Mouse (Mus musculus) liver, embryonic 15.5 days (tissue): ENCODE measurements around the gene Mthfd2l. TPM values are rescaled to one million over a fixed set of nuclear protein-coding genes. Genes with fewer than 3 reads are reported as not detected.

Source experiments
- ATAC-seq: fragments of 200-750 bp; cut with Nextera tagmentation; 2 replicates; pipeline ENCODE4 v1.8.0; 2017; ENCODE audit warnings: moderate number of reproducible peaks, mild to moderate bottlenecking, moderate library complexity; ENCODE audit not compliant: insufficient read depth
- H3K27ac ChIP-seq: fragments of 300-500 bp; sonication (generic); replicated peaks from 2 replicates; pipeline ENCODE4 v1.5.1; 2015; ENCODE audit warnings: mild to moderate bottlenecking, inconsistent platforms
- H3K27me3 ChIP-seq: fragments of 300-500 bp; sonication (generic); 2 replicates; pipeline ENCODE4 v1.6.1; 2015; ENCODE audit warnings: mild to moderate bottlenecking, inconsistent platforms
- H3K36me3 ChIP-seq: fragments of 300-500 bp; sonication (generic); replicated peaks from 2 replicates; pipeline ENCODE4 v1.6.1; 2015; ENCODE audit warnings: moderate library complexity, mild to moderate bottlenecking, inconsistent platforms
- H3K4me1 ChIP-seq: fragments of 300-500 bp; sonication (generic); replicated peaks from 2 replicates; pipeline ENCODE4 v1.6.1; 2015; ENCODE audit warnings: inconsistent platforms
- H3K4me2 ChIP-seq: fragments of 300-500 bp; sonication (generic); 2 replicates; pipeline ENCODE4 v1.6.1; 2015; ENCODE audit warnings: moderate library complexity, mild to moderate bottlenecking, inconsistent platforms
- H3K4me3 ChIP-seq: fragments of 300-500 bp; sonication (generic); replicated peaks from 2 replicates; pipeline ENCODE4 v1.5.1; 2015; ENCODE audit warnings: mild to moderate bottlenecking, inconsistent platforms
- H3K9ac ChIP-seq: fragments of 300-500 bp; sonication (generic); 2 replicates; pipeline ENCODE4 v1.6.1; 2015; ENCODE audit warnings: moderate library complexity, mild to moderate bottlenecking, inconsistent platforms
- H3K9me3 ChIP-seq: fragments of 300-500 bp; sonication (generic); replicated peaks from 2 replicates; pipeline ENCODE4 v1.6.1; 2016; ENCODE audit warnings: inconsistent platforms
- whole genome bisulfite sequencing: fragments of 180-500 bp; shearing (Covaris S2); methylation state at CpG from one replicate; pipeline ENCODE4 v1.1.7; 2015; ENCODE audit warnings: mixed read lengths; ENCODE audit not compliant: insufficient replicate concordance; 5-methylcytosine and 5-hydroxymethylcytosine counted together
- polyA plus RNA-seq: library from polyadenylated mRNA; unstranded; fragments of >200 nt; fragmentation: Nextera tagmentation; extraction: Ambion mirVana; gene quantifications from 2 replicates; pipeline ENCODE4 v1.2.1, GENCODE M21; 2015

Gene Mthfd2l
- polyA plus RNA-seq, 1 experiment from 2014 or later: 6.7 TPM

DNA sequence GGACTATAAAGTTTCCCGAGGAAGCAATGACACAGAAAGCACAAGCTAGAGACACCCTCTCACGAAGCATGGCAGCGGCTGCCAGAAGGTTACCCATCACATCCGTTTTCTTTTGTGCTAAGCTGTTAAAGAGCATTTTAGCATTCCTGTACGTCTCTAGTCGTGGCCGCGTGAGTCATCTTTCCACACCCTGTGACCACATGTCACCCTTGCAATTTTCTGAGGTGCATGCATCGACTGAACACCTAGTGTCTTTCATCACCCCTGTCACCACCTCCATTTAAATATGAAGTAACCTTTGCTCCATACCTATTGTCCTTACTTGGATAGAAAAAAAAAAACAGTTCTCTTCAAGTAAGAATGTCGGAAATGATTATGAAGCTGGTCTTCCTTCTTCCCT lies 84.3 kb downstream of the Mthfd2l start:
- Histone ChIP-seq H3K9me3 (no peaks in the 10 kb centered on the region), H3K9ac (no peak overlapping the region), H3K4me2 (no peak overlapping the region), H3K27me3 (no peaks in the 10 kb centered on the region), H3K27ac (no peak overlapping the region), H3K4me3 (no peak overlapping the region), H3K4me1 (no peaks in the 10 kb centered on the region), H3K36me3 (no peaks in the 10 kb centered on the region)
- 72% methylated on average over 10 of the region's 10 CpGs for WGBS
- no peak for ATAC-seq

DNA sequence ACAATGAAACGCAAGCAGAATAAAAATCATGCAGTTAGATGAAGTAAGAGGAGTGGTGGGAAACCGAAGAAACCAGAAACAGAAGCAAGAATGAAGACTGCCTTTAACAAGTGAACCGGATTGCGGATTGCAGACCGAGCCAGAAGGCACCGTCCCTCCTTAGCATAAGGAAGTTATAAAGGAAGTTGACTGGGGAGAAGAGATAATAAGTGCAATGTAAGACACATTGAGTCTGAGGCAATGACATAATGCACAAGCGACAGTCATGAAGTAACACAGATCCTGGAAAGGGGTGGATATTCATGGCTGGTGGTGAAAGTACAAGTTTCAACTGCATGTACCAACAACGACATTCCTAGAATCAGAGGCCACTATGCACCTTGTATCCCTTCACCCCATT lies 92.2 kb downstream of the Mthfd2l start:
- H3K4me1 ChIP-seq: no peaks in the 10 kb centered on the region
- no peaks in the 10 kb centered on the region for H3K9me3 ChIP-seq
- H3K36me3 ChIP-seq: no peaks in the 10 kb centered on the region
- no peak overlapping the region for H3K4me2 ChIP-seq
- no peak for ATAC-seq
- WGBS: 21% methylated on average over 8 of the region's 8 CpGs
- no peaks in the 10 kb centered on the region for H3K27me3 ChIP-seq
- H3K4me3 ChIP-seq: no peak overlapping the region
- no peak overlapping the region for H3K27ac ChIP-seq
- H3K9ac ChIP-seq: no peak overlapping the region

DNA sequence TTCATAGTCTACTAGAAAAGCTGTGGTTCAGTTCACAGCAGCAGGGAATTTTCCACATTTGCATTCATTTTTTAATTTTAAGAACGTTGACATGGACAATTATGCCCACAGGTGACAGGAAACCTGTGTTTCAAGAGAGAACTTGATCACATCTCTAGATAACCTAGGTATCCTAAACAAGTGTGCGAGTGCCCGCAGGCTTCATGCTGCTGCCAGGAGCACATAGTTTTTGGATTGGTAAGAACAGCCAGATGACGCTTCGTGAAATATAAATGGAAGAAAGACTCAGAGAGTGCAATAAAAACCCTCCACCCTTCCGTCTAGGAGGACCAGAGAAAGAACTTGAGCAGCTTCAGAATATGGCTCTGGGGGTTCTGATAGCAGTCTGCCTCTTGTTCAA lies 96.2 kb downstream of the Mthfd2l start, which contains the start of gene Epgn:
Gene Epgn (plus strand): TSS at position 301 of the 400 bp plus-strand sequence.
- Histone ChIP-seq H3K36me3 (no peaks in the 10 kb centered on the region), H3K4me1 (no peaks in the 10 kb centered on the region), H3K4me3 (no peak within 1 kb of the TSS), H3K4me2 (no peak within 1 kb of the TSS), H3K9ac (no peak within 1 kb of the TSS), H3K27ac (no peak within 1 kb of the TSS), H3K9me3 (no peaks in the 10 kb centered on the region), H3K27me3 (no peaks in the 10 kb centered on the region)
- ATAC-seq: no peak
- 65% methylated on average over 6 of the region's 6 CpGs for WGBS

DNA sequence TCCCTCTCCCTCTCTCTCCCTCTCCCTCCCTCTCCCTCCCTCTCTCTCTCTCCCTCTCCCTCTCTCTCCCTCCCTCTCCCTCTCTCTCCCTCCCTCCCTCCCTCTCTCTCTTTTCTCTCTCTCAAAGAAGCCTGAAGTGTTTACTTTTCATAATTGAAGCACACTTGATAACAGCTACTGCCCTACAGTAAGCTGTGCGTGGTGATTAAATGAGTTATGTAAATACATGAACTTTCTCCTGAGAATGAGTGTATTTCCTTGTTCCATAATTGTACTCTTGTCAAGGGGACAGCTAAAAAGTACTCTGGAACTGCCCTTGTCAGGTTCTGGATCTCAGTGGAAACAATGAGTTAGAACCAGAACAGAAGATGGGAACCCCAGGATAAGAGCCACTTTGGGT lies 96.9 kb downstream of the Mthfd2l start:
- WGBS: 38% methylated on average over 1 of the region's 1 CpGs
- ATAC-seq: no peak
- Histone ChIP-seq H3K36me3 (no peaks in the 10 kb centered on the region), H3K4me1 (no peaks in the 10 kb centered on the region), H3K9ac (no peak overlapping the region), H3K4me2 (no peak overlapping the region), H3K27me3 (no peaks in the 10 kb centered on the region), H3K9me3 (no peaks in the 10 kb centered on the region), H3K27ac (no peak overlapping the region), H3K4me3 (no peak overlapping the region)

DNA sequence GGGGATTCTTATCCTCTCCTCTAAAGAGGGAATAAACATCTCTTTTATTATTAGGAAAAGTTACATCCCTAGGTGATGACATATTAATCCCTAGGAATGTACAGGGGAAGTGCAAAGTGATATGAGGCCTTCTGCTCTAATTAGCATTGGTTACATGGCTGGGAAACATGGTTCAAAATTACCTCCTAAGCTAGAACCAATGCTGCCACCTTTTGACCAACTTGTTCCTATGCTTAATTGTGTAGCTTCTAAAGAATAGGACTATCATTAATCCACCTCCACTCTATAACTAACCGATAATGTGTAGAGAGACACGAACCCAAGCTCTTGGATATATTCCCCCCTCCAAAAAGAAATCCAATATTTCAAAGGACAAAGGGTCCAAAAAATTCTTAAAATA lies 99.7 kb downstream of the Mthfd2l start:
- Histone ChIP-seq H3K4me2 (no peak overlapping the region), H3K4me3 (no peak overlapping the region), H3K4me1 (no peaks in the 10 kb centered on the region), H3K27me3 (no peaks in the 10 kb centered on the region), H3K27ac (no peak overlapping the region), H3K9ac (no peak overlapping the region), H3K9me3 (no peaks in the 10 kb centered on the region), H3K36me3 (no peaks in the 10 kb centered on the region)
- ATAC-seq: no peak
- 52% methylated on average over 2 of the region's 2 CpGs for WGBS

DNA sequence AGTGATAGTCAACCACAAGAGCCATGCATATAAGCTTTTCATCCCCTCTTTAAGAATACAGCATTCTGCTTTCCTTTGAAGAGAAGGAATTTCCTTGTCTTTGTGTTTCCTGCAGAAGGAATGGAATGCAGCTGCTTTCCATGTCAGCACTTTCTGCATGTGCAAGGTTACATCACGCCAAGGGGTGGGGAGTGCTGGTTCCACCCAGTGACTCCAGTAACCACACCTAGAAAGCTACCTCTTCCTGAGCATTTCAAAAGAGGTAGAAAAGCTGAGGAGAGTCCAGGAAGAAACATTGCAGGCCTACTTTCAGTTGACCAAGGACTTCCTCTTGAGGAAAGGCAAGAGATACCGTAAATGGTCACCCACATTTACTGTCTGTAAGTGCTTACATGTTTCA lies 104.4 kb downstream of the Mthfd2l start:
- ATAC-seq: no peak
- Histone ChIP-seq H3K9ac (no peak overlapping the region), H3K4me1 (no peaks in the 10 kb centered on the region), H3K27me3 (no peaks in the 10 kb centered on the region), H3K27ac (no peak overlapping the region), H3K36me3 (no peaks in the 10 kb centered on the region), H3K4me3 (no peak overlapping the region), H3K9me3 (no peaks in the 10 kb centered on the region), H3K4me2 (no peak overlapping the region)
- WGBS: 47% methylated on average over 2 of the region's 2 CpGs

DNA sequence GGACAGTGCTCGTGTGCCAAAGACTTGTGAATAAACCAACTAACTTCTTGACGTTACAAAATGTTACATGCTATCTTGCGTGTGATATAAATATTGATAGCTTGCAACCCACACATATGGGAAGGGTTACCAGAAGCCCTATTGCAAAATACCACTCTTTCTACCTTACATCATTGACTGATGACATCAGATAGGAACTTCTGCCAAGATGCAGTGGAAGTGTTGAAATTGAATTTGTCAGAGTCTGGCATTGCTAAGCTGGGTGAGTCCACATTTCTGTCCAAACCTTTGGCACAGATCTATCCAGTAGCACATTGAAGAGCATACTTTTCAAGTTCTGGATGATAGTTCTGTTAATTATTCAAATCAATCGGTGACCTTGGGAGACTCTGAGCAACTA lies 105.7 kb downstream of the Mthfd2l start:
- H3K9ac ChIP-seq: no peak overlapping the region
- ATAC-seq: no peak
- WGBS: 72% methylated on average over 4 of the region's 4 CpGs
- H3K27ac ChIP-seq: no peak overlapping the region
- H3K4me3 ChIP-seq: no peak overlapping the region
- no peaks in the 10 kb centered on the region for H3K27me3 ChIP-seq
- H3K4me2 ChIP-seq: no peak overlapping the region
- no peaks in the 10 kb centered on the region for H3K4me1 ChIP-seq
- no peaks in the 10 kb centered on the region for H3K36me3 ChIP-seq
- no peaks in the 10 kb centered on the region for H3K9me3 ChIP-seq

DNA sequence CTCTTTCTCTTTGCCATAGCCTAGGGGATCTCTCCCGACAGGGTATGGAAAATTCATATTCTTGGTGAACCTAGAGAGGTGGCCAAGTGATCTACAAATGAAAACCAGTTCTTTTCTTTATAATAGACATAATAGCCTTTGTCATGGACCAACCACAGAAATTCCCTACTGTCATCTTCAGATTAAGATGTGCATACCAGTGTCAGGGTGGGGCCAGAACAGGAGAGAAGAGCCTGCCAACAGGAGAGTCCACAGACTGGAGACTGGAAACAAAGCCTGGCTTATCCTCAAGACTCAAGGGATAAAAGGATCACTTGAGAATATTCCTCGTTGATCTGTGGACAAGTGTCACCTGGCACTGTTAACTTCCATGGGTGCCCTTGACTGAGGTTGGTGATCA lies 106.8 kb downstream of the Mthfd2l start:
- Histone ChIP-seq H3K9ac (no peak overlapping the region), H3K36me3 (no peaks in the 10 kb centered on the region), H3K27me3 (no peaks in the 10 kb centered on the region), H3K4me2 (no peak overlapping the region), H3K27ac (no peak overlapping the region), H3K4me3 (no peak overlapping the region), H3K9me3 (no peaks in the 10 kb centered on the region), H3K4me1 (no peaks in the 10 kb centered on the region)
- 44% methylated on average over 2 of the region's 2 CpGs for WGBS
- ATAC-seq: no peak

DNA sequence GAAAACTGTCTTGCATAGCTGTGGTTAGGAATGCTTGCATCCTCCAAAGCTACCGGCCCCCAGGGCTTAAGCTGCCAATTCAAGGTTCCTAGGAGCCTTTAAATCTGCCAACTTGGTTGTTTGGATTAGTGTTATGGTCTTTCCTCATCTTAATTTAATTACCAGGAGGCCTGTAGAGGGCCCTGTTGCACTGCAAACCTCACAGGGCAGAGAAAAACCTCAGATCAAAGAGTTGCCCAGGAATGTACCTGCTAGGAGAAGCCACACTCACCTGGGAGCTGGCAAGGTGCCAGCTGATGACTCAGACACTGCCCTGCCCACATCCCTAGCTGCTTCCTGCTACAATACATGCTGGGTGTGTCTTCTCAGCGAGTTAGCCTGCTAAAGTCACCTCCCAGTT lies 107.6 kb downstream of the Mthfd2l start:
- no peak overlapping the region for H3K9ac ChIP-seq
- ATAC-seq: no peak
- H3K4me1 ChIP-seq: no peaks in the 10 kb centered on the region
- H3K4me2 ChIP-seq: no peak overlapping the region
- WGBS: 10% methylated on average over 2 of the region's 2 CpGs
- H3K9me3 ChIP-seq: no peaks in the 10 kb centered on the region
- H3K27ac ChIP-seq: no peak overlapping the region
- H3K27me3 ChIP-seq: no peaks in the 10 kb centered on the region
- no peaks in the 10 kb centered on the region for H3K36me3 ChIP-seq
- H3K4me3 ChIP-seq: no peak overlapping the region

DNA sequence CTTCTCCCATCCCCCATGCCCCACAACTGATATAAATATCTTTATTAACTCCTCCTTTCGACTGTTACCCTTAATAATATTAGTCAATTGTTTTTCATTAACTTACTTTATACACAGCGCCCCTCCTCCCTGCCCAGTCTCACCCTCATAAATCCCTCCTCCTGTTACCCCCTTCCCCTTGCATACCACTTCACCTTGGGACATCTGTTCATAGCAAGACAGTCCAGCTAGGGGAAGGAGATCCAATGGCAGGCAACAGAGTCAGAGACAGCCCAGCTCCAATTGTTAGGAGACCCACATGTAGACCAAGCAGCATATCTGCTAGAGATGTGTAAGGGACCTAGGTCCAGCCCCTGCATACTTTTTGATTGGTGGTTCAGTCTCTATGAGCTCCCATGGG lies 108.0 kb downstream of the Mthfd2l start:
- Histone ChIP-seq H3K4me1 (no peaks in the 10 kb centered on the region), H3K36me3 (no peaks in the 10 kb centered on the region), H3K9ac (no peak overlapping the region), H3K27ac (no peak overlapping the region), H3K27me3 (no peaks in the 10 kb centered on the region), H3K9me3 (no peaks in the 10 kb centered on the region), H3K4me3 (no peak overlapping the region), H3K4me2 (no peak overlapping the region)
- no peak for ATAC-seq
- WGBS: 55% methylated on average over 2 of the region's 2 CpGs

DNA sequence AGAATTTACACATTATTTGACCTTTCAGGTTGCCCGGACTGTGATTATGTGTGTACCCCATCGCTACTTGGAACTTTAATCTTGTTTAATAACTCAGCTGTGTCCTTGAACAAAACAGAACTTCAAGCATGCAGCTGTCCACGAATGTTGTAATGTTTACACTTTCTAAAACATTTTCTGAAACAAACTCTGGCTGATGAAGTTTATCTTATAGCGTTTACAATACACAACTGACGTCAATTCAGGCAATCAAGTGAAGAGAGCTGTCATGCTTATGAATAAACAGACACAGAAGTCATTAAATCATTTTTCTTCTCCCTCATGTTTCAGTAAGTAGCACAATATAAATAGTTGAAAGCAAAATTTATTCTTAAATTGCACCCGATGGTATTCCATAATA lies 117.1 kb downstream of the Mthfd2l start:
- Histone ChIP-seq H3K9me3 (no peaks in the 10 kb centered on the region), H3K4me1 (no peaks in the 10 kb centered on the region)

DNA sequence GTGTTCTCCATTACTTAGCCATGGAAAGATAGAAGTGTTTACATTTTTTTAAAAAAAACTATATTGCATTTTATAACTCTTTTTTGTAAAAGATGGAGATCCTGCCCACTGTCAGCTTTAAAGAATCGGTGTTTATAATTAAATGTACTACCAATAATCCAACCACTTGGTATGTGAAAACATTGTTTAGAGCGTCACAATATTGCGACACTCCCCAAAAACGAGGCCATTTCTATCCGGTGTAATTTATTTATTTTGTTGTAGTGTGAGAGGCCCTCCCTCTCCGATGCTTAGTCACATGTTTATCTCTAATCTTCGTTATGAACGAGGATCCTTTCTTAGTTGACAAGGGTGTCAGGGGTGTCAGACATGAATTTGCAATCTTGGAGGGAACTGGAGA lies 117.5 kb downstream of the Mthfd2l start:
- no peaks in the 10 kb centered on the region for H3K27me3 ChIP-seq
- no peak overlapping the region for H3K4me2 ChIP-seq
- no peak overlapping the region for H3K4me3 ChIP-seq
- no peaks in the 10 kb centered on the region for H3K4me1 ChIP-seq
- ATAC-seq: no peak
- 58% methylated on average over 8 of the region's 8 CpGs for WGBS
- no peak overlapping the region for H3K9ac ChIP-seq
- no peaks in the 10 kb centered on the region for H3K36me3 ChIP-seq
- H3K9me3 ChIP-seq: no peaks in the 10 kb centered on the region
- no peak overlapping the region for H3K27ac ChIP-seq

More for the DNA sequence above, 117.1 kb downstream of the Mthfd2l start:
- WGBS: 58% methylated on average over 6 of the region's 6 CpGs
- no peaks in the 10 kb centered on the region for H3K27me3 ChIP-seq
- no peaks in the 10 kb centered on the region for H3K36me3 ChIP-seq
- no peak overlapping the region for H3K4me3 ChIP-seq
- no peak overlapping the region for H3K4me2 ChIP-seq
- no peak overlapping the region for H3K27ac ChIP-seq
- H3K9ac ChIP-seq: no peak overlapping the region
- no peak for ATAC-seq
